Mouse (Mus musculus) layer of hippocampus, postnatal 10 days (tissue): ENCODE measurements around the gene Itgb7. TPM values are rescaled to one million over a fixed set of nuclear protein-coding genes. Genes with fewer than 3 reads are reported as not detected.
"Not testable (repeated sequence)": the region's sequence is repeated elsewhere in the genome, so short reads cannot be mapped to it uniquely, and the experiment has no call there.

ENCODE experiments used
- DNase-seq, 2 experiments: peaks; one replicate each; pipeline ENCODE4 v3.0.0; 2021; ENCODE audit warnings: low spot score in 2 of 2
- total RNA-seq, 2 experiments: library from RNA; stranded (reverse); gene quantifications; 2 replicates each; pipeline ENCODE4 v1.2.3; 2021

The Itgb7 gene
- total RNA-seq, 2 experiments from 2014 or later = 1.3 to 2.5 TPM

DNA sequence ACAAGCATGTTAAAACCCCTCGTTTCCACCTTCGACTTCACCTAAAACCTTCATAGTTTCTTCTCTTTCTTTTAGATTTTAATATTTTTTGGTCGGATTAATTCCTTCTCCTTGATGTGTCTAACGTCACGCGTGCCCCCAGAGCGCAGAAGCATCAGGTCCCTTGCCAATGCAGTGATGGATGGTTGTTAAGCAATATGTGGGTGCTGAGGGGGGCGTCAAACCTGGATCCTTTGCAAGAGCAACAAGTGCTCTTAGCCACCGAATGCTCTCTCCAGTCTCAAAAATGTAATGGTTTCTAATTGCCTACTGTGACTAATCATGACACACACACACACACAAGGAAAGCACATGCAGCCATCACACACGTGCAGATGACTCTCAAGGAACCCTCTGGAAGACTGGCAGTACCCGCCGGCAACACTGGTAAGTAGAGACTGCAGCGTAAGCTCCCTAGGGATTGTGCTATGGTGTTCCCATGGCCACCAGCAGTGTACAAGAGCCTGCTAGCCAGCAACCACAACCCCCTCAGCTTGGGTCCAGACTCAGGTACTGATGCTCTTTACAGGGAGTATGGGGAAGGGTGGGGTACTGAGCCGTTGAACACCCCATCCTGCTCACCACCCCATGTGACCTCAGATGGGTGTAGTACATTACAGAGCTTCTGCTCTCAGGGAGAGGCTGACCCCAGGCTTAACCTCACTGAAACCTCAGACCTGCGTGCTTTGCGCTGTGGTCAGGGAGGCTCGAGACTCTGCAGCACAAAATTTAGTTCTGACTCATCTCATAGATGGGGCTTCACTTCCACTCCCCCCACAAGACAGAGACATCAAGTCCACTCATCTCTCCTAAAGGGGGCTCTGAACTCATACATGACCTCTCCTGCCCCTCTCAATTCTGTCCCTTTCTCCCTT lies 1.1 kb downstream of the Itgb7 start:
- no peak for DNase-seq

DNA sequence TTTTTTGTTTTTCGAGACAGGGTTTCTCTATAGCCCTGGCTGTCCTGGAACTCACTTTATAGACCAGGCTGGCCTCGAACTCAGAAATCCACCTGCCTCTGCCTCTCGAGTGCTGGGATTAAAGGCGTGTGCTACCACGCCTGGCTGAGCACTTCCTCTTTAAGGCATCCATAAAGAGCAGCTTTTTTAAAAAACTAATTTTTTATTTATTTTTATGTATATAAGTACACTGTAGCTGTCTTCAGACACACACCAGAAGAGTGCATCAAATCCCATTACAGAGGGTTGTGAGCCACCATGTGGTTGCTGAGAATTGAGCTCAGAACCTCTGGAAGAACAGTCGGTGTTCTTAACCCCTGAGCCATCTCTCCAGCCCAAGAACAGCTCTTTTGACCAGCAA lies 6.1 kb downstream of the Itgb7 start:
- not testable (repeated sequence) for DNase-seq

DNA sequence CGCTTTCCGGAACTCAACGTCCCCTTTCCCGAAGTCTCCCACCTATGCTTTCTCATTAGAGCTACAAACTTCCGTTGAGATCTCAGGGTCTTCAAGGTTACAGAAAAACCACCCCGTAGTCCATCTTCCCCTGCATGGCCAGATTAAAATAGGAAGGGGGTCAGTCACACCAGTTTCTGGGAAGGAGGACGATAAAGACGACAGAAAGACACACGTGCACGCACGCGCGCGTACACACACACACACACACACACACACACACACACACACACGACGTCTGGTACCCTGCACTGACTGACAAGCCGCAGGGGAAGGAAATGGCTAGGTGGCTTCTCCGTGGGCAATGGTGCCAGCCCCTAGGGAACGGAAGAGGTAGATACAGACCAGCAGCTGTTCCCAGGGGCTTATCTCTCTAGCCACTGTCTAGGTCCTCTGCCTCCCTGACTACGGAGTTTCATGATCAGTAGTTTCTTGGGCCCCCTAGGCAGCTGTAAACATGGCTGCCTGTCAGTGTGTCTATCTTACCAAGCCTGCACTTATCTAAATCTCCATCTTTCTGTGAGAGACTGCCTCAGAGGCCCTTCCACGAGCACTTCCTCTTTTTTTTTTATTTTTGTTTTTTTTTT lies 6.6 kb downstream of the Itgb7 start:
- DNase-seq = no peak

DNA sequence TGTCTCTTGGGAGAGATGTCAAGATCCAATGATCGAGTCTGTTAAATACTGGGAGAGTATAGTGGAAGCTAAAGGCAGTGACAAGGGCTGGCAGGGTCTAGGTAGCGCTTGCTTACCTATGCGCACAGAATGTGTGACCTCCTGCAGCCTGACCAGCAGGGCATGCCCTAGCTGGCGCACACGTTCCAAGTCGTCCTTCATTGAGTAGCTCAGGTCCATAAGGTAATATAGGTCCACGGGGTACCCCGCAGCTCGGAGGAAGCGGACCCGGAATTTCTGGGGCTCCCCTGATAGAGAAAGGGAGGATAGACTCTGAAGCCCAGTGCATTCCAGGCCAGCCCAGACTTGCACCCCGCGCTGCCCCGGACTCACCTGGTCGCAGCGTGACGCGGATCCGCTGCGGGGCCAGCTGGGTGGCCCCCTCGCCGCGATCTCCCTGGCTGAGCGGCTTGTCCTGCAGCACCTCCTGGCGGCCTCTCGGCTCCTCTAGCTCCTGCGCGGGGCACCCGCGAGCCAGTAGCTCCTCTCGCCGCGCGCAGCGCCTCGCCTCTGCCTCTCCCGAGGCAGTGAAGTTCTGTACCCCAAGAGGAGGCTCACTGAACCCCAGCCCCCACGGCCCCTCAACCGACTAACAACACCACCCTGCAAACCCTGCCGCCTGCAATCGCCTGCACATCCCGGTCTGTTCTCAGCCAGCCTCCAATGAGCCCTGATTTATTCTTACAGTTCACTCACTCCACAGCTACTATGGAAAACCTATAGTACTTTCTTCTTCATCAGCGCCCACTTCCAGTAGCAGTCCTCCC lies 7.4 kb downstream of the Itgb7 start:
- DNase-seq = peak; percentile 84 to 87

DNA sequence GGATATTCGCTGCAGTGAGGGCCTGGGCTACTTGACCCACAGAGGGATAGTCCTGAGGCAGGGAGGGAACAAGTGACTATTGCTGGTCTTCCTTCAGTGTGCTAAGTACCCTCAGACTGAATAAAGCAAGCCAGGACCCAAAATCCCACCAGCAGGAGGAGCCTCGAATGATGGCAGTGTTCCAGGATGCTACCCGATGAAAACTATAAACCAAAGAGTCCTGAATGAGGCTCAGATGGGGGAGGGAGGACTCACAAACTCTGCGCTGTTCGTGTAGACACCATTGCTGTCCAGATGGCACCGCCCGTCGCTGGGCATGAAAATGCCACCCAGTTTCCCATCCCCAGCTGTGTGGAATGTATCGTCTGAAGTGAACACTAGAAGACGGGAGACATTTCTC lies 9.4 kb downstream of the Itgb7 start:
- DNase-seq = peak; percentile 43 to 46

DNA sequence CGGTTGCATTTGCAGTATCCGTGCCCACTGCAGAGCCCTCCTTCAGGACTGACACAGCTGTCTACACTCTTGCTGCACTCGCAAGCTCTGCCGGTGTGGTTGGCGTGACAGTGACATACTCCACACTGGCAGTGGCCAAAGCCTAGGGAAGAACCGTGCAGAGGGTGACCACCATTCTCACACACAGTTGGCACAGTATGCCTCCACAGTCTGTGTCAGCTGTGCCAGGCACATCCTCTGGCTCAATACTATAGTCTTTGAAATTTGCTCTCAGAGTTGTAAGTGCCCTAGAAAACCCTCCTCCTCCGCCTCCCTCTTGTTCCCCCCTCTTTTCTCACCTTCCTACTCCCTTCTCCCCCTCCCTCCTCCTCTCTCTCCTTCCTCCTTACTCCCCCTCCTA lies 14.4 kb downstream of the Itgb7 start:
- DNase-seq = no peak

DNA sequence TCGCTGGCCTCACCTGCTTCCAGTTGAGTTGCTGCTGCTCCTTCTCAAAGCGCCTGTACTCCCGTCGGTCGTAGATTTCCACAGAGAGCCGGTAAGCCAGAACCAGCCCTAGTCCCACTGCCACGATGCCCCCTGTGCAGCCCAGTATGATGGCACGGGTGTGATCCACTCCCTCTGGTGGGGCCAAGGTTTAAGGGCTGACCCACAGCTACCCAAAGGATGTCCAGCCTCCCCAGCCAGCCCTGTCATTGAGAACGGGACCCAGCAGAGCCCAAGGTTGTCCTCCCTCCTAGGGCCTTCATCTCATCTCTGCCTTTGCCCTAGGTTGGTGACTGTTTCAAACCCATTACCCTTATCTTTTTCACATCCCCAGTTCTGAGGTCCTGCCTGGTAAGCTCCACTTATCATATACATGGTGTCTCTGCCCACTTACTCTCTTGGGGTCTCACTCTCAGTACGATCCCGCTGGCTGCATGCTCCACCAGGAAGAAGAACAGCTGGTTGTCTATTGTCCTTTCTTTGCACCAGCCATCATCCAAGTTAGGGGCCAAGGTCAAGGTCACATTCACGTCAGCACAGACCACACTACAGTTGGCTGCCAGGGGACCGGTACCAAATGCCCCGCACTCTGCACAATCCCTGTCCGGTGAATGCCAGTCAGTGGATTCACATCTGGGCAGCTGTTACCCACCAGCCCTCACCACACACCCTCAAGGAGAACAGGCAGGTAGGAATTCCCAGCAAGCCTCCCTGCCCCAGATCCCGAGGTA lies 15.1 kb downstream of the Itgb7 start:
- DNase-seq = no peak

DNA sequence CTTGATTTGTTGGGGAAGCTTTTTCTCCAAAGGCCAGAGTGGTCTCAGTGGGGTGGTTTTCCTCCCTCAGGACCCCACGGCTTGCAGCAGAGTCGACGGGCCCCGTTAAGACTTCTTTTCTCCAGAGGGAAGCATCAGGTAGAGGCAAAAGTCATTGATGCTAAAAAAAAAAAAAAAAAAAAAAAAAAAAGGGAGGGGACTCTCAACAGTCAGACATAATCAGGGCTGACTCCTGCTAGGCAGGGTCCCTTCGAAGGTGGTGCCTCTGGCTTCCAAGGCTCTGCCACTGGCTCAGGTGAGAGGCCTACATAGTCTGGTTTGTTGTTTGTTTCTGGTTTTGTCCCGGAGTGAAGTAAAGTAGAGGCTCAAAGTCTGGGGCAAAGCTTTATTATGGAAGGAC lies 16.1 kb downstream of the Itgb7 start:
- DNase-seq = no peak

DNA sequence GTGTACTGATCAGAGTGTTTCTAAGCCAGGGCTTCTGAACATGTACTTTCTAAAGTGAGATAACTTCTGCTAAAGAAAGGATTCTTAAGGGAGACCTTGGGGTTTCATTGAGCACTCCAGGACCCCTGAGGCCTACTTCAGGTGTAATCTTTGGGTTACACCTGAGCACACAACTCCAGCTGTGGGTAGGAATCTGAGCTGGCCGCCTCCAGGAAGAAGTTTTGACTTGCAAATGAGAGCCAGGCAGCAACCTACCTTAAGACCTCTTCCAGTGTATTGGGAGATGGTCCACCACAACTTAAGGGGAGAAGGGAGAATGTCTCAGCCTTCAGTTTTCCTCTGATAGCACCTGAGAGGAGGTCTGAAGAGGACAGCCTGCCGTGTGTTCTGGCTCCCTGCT lies 17.6 kb downstream of the Itgb7 start:
- no peak for DNase-seq

DNA sequence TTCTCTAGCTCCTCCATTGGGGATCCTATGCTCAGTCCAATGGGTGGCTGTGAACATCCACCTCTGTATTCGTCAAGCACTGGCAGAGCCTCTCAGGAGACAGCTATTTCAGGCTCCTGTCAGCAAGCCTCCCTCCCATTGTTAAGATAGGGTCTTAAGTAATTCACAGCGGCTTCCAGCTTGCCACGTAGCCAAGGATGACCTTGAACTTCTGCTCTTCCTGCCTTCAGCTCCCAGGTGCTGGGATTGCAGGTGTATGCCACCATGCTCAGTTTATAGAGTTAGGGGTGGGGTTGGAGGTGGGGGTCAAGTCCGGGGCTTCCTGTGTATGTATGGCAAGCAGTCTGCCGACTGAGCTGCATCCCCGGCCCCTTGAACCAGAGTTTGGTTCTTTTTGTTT lies 19.8 kb downstream of the Itgb7 start:
- no peak for DNase-seq

DNA sequence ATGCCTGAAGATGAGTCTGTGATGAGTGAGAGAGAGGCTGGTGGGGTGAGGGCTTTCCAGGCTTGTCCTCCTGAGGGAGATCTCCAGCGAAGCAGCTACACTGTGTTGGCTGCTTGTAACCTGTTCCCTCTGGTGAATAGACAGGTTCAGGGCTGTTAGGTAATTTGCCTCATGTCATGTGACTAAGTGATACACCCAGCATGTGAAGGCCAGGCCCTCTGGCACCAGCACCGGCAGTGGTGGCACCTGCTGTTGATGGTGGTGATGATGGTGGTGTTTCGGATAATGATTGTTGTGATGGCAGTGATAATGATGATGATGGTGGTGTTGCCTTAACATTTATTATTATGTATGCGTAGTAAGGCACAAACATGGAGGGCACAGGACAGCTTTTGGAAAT lies 20.9 kb downstream of the Itgb7 start:
- no peak for DNase-seq

DNA sequence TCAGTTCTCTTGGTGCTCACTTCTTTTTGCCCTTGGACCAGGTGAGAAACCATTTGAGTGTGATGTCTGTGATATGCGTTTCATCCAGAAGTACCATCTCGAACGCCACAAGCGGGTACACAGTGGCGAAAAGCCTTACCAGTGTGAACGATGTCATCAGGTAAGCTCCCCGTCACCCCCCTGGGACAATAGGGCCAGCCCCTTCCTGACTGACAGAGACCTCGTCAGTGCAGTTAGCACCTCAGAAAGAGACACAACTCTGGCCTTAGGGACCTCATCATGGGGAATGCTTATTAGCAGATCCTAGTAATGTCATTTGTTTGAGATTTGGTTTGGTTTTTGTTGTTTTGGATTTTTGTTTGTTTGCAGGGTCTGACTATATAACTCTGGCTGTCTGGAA lies 22.6 kb downstream of the Itgb7 start:
- DNase-seq = no peak

DNA sequence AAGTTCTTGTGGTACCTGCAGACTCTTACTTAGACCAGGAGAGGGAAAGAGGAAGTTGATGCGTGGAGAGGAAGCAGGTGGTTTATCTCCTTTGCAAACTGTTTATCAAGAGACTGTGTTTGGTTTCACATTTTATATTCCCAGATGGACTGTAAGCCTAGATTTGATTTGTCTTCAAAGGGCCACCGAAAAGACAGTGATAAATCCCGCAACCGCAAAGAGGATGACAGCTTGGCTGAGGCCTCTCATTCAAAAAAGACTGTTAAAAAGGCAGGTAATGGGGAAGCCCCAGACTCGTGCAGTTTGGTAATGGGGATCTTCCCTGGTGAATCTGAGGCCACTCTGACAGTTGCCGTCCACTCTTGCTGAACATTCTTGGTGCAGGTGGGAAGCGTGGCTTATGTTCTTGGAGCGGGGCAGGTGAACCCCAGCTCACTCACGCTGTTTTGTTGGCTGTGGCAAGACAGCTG lies 23.6 kb downstream of the Itgb7 start:
- no peak for DNase-seq

DNA sequence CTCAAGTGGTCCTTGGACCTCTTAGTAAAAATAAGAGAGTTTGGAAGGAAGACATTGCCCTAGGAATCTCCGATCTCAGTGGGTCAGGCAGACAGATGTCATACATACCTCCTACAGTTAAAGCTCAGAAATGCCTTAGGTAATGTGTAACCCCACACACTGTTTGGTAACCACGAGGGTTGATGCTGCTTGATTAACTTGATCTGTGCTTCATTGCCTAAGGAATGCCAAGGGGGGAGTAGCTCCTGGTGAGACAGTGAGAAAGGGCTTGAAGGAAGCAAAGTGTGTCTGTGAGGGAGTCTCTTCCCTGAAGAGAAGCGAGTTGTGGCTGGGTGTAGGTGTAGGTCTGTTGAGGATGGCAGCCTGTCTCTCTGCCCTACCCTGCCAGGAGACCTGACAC lies 24.4 kb downstream of the Itgb7 start:
- no peak for DNase-seq

DNA sequence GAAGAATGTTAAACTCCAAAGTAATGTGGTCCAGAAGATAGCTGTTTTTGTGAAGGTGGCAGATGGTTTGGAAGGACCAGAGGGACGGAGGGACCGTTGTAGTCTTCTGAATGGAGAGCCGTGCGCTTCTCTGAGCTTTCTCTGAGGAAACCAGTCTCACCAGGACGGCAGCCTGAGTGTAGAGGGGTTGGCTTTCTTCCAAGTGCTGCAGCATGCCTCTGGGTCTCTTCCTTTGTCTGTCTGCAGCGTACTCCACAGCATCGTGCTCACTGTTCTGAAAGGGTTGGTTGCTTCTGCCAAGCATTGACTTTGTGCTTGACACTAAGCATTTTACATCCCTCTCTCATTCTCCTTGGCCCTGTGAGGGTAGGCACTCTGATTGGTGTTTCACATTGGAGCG lies 26.0 kb downstream of the Itgb7 start:
- peak; percentile 52 to 58 for DNase-seq

DNA sequence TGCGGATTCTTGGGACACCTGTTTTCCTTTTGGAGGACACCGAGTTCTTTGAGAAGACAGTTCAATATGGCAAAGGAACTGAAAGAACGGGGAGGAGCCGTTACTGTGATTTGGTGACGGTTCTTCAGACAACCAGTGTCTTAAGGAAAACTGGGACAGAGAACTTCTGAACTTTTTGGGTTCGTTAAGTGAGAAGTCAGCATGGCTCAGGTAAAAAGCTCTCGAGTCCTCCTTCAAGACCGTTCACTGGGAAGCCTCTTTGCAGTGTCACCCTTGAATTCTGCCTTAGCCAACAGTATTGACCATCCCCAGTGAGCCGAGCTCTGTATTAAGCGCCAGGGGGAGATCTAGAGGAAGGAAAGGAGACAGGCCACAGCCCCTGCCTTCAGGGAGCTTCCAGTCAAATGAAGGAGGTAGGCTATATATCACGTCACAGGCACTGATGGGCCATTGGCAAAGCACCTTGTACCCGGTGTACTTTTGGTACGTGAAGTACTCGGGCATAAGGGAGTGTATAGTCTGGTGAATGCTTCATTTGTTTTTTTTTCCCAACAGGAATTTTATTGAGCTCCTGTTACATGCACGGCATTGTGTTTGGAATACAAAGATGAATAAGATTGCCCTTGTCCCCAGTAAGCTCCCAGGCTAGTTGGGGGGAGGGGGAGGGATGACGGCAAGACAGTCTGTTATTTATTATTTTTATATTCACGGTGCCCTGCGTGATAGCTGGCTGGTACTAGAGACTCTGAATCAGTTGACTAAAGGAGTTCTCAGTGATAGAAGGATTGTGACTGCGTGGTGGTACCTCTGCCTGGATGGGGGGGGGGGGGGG lies 26.9 kb downstream of the Itgb7 start, which contains the start of gene Csad:
Gene Csad (minus strand): TSS at position 51 of the 832 bp plus-strand sequence.
- no peak for DNase-seq

DNA sequence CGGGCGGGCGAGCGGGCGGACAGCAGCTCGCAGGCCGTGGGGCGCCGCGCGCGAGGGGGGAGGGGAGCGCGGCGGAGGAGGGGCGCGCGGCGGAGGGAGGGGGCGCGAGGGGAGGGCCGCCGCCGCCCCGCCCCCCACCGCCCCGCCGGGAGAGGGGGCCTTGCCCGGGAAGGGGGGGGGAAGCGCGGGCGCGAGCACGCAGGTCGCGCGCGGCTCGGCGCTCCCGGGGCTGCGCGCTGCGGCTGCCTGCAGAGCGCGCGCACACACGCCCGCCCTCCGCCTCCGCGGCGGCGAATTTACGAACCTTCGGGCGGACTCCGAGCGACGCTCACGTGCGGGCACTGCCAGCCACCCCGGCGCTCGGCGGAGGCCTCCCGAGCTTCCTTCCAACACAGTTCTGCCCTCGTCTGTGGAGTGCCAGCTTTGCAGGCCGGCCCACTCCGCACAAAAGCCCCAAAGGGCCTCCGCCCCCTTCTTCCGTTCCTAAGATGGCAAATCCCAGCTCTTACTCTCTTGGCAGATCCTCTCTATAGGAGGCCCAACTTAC lies 27.8 kb downstream of the Itgb7 start:
- peak; percentile 61 to 77 for DNase-seq

DNA sequence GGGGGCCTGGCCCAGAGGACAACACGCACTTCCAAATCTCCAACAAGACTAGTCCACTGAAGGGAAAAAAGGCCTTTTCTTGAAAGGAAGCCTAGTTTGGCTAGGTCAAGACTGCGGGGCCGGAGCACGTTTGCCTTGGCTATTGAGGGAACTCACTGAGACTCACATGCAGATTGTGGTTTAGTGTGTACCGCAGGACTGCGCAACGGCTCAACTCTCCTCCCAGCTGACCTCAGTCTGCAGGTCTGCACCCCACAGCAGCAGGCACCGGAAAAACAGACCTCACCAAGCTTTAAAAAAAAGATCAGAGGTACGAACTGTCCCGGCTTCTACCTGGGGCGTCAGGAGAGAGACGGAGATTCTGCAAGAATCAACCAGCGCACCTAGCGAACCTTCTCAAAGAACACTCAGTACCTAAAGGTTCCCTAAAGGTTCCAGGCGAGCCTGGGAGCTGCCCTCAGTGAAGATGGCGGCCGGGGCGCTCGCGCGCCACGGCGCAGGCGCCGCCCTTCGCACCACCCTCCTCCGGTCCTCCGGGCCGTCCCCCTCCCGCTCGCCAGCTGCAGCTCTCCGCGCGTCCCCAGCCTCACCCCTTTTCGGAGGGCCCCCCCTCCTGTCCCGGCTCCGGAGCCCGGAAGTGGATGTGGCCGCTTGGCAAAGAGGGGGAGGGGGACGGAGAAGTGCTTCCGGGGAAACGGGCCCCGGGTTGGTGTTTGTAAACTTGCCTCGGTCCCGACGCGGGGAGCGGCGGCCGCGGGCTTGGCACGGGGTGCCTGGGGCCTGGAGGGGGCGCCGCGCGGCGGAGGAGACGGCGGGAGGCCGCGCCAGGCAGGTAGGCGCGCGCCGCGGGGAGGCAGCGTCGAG lies 28.5 kb downstream of the Itgb7 start, which contains the start of gene Zfp740:
Gene Zfp740 (plus strand): TSS at position 279 of the 864 bp plus-strand sequence.
- peak; percentile 89 to 95 for DNase-seq

DNA sequence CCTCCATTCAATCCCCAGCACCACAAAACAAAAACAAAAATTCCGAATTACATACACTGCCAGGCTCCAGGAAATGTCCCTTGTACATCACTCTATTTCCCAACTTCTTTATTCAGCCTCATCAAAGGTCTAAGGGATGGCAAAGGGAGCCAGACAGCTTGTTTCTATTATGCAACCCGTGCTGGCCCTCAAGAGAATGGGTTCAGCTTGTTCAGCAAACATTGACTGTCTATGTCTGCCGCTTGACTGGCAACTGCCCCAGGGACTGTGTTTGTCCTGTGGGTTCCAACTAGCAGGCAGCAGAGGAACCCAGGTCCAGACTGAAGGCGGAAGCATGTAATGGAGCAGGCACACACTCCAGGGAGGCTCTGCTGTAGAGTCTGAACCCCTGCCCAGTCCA lies 32.9 kb downstream of the Itgb7 start:
- DNase-seq = no peak
